Mouse (Mus musculus): ENCODE measurements at regions not wholly inside any gene's neighbourhood (a gene's known extent, or its start where the extent isn't known, plus 50 kb on each side); places are given as distances from the start of the nearest gene placed in this dataset.
A peak's percentile ranks its signal among the peaks of the same experiment; 100 is the strongest.

DNA sequence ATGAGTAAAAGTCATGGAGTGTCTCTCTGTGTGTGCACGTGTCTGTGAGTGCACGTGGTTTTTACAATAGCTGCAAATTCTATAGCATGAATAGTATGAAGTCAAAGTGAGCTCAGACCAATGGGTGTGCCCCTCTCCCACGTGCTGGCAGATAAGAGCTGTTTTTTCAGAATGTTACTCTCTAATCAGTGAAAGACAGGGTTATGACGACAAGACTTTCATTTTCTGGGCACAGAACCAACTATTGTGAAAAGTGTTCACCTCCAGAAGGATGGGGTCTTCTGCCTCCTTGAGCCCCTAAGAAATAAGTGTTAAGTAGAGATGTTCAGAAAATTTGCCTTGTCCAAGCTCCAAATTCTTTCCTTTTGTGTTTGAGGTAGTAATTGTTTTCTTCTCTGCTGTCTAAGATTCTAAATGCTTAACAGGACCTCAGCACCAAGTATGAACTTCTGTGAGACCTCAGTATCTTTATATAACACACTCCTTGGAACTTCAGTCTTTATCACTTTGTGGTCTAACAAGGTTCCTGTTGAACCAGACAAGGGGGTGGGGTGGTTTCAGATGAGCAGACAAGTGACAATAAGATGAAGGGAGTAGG lies 182.8 kb upstream of the P2ry1 start:
- Histone ChIP-seq H3K27me3 (ENCODE audit: control insufficient read depth, insufficient read depth, low read length) (no peaks in the 10 kb centered on the region), H3K36me3 (ENCODE audit: control insufficient read depth, insufficient read depth, low read length) (no peaks in the 10 kb centered on the region), H3K27ac (ENCODE audit: low read depth, low read length) (0 out of 2 replicates have a peak overlapping the region, but pooled peaks have one; percentile 18), H3K4me2 (ENCODE audit: low read depth, low read length, severe bottlenecking) (no peak overlapping the region), H3K9ac (ENCODE audit: low read length) (no peak overlapping the region), H3K9me3 (ENCODE audit: control insufficient read depth, low read length) (no peaks in the 10 kb centered on the region), H3K4me1 (replicated peaks; ENCODE audit: control insufficient read depth, insufficient read depth, low read length) (no peaks in the 10 kb centered on the region), H3K4me3 (ENCODE audit: low read depth, low read length) (no peak overlapping the region)
- WGBS, result 79% methylated on average over 4 of the region's 4 CpGs
- DNase-seq (ENCODE audit: low spot score), result no peak
- ATAC-seq (replicated peaks; ENCODE audit: low FRiP score), result no peak

GRCm38 (mm10) chr3:60821463-60821862 lies 181.1 kb upstream of the P2ry1 start:
- ATAC-seq (replicated peaks; ENCODE audit: low FRiP score), result no peak
- Histone ChIP-seq H3K27me3 (ENCODE audit: control insufficient read depth, insufficient read depth, low read length) (no peaks in the 10 kb centered on the region), H3K9ac (ENCODE audit: low read length) (no peak overlapping the region), H3K36me3 (ENCODE audit: control insufficient read depth, insufficient read depth, low read length) (no peaks in the 10 kb centered on the region), H3K9me3 (ENCODE audit: control insufficient read depth, low read length) (no peaks in the 10 kb centered on the region), H3K4me3 (ENCODE audit: low read depth, low read length) (no peak overlapping the region), H3K27ac (ENCODE audit: low read depth, low read length) (no peak overlapping the region), H3K4me1 (replicated peaks; ENCODE audit: control insufficient read depth, insufficient read depth, low read length) (no peaks in the 10 kb centered on the region), H3K4me2 (ENCODE audit: low read depth, low read length, severe bottlenecking) (no peak overlapping the region)
- no peak for DNase-seq (ENCODE audit: low spot score)

DNA sequence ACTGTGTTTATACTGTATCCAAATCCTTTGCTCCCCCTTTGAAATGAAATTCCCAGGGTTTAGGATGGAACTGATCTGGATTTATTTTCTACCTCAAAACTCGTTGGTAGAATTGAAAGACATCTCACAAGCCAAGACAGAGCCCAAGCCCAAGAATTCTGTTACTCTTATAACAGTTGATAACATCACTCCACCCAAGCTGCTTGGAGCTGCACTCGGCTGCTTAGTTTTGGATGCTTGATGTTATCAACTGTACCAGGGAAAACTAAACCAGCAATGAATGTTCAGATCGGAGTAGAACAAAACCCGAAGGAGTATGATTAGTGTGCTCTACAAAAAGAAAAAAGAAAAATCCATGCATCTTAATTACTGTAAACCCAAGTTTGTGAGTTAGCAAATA lies 175.8 kb upstream of the P2ry1 start:
- H3K9ac ChIP-seq (ENCODE audit: low read length), result no peak overlapping the region
- no peaks in the 10 kb centered on the region for H3K36me3 ChIP-seq (ENCODE audit: control insufficient read depth, insufficient read depth, low read length)
- no peaks in the 10 kb centered on the region for H3K27me3 ChIP-seq (ENCODE audit: control insufficient read depth, insufficient read depth, low read length)
- no peak overlapping the region for H3K27ac ChIP-seq (ENCODE audit: low read depth, low read length)
- H3K4me3 ChIP-seq (ENCODE audit: low read depth, low read length), result no peak overlapping the region
- H3K4me2 ChIP-seq (ENCODE audit: low read depth, low read length, severe bottlenecking), result no peak overlapping the region
- DNase-seq (ENCODE audit: low spot score) (no peak), ATAC-seq (replicated peaks; ENCODE audit: low FRiP score) (no peak)
- 87% methylated on average over 4 of the region's 4 CpGs for WGBS
- no peaks in the 10 kb centered on the region for H3K9me3 ChIP-seq (ENCODE audit: control insufficient read depth, low read length)
- H3K4me1 ChIP-seq (replicated peaks; ENCODE audit: control insufficient read depth, insufficient read depth, low read length), result no peaks in the 10 kb centered on the region

GRCm38 (mm10) chr3:60832385-60832784 lies 170.2 kb upstream of the P2ry1 start:
- ATAC-seq (replicated peaks; ENCODE audit: low FRiP score), result no peak
- 87% methylated on average over 4 of the region's 4 CpGs for WGBS

GRCm38 (mm10) chr3:60841895-60842294 lies 160.7 kb upstream of the P2ry1 start:
- Histone ChIP-seq H3K4me1 (replicated peaks; ENCODE audit: control insufficient read depth, insufficient read depth, low read length) (no peaks in the 10 kb centered on the region), H3K9me3 (ENCODE audit: control insufficient read depth, low read length) (no peaks in the 10 kb centered on the region), H3K27me3 (ENCODE audit: control insufficient read depth, insufficient read depth, low read length) (no peaks in the 10 kb centered on the region), H3K4me2 (ENCODE audit: low read depth, low read length, severe bottlenecking) (no peak overlapping the region), H3K27ac (ENCODE audit: low read depth, low read length) (no peak overlapping the region), H3K4me3 (ENCODE audit: low read depth, low read length) (no peak overlapping the region), H3K9ac (ENCODE audit: low read length) (no peak overlapping the region), H3K36me3 (ENCODE audit: control insufficient read depth, insufficient read depth, low read length) (no peaks in the 10 kb centered on the region)
- DNase-seq (ENCODE audit: low spot score) (no peak), ATAC-seq (replicated peaks; ENCODE audit: low FRiP score) (no peak)
- 95% methylated on average over 1 of the region's 1 CpGs for WGBS

More at GRCm38 (mm10) chr3:60832385-60832784, 170.2 kb upstream of the P2ry1 start:
- Histone ChIP-seq H3K4me2 (ENCODE audit: low read depth, low read length, severe bottlenecking) (no peak overlapping the region), H3K27me3 (ENCODE audit: control insufficient read depth, insufficient read depth, low read length) (no peaks in the 10 kb centered on the region), H3K4me3 (ENCODE audit: low read depth, low read length) (no peak overlapping the region), H3K27ac (ENCODE audit: low read depth, low read length) (no peak overlapping the region), H3K9ac (ENCODE audit: low read length) (no peak overlapping the region), H3K9me3 (ENCODE audit: control insufficient read depth, low read length) (no peaks in the 10 kb centered on the region), H3K4me1 (replicated peaks; ENCODE audit: control insufficient read depth, insufficient read depth, low read length) (no peaks in the 10 kb centered on the region), H3K36me3 (ENCODE audit: control insufficient read depth, insufficient read depth, low read length) (no peaks in the 10 kb centered on the region)
- no peak for DNase-seq (ENCODE audit: low spot score)

DNA sequence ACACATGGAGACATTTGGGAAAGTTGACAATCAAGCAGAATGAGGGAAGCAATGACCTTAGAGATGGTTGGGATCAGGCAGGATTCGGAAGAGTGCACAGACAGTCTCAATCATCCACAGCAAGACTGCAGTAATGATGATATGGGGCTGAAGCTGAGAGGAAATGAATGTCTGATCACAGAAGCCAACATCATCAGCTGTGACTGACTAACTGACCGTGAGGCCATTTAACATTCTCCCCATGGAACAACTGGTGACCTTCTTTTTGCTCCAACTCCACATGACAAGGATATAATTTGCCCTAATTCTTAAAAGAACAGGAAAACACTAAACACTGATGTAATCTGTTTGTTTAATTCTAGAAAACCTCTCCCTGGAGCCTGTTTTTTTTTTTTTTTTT lies 157.3 kb upstream of the P2ry1 start:
- H3K4me2 ChIP-seq (ENCODE audit: low read depth, low read length, severe bottlenecking), result no peak overlapping the region
- H3K9ac ChIP-seq (ENCODE audit: low read length), result no peak overlapping the region
- DNase-seq (ENCODE audit: low spot score) (no peak), ATAC-seq (replicated peaks; ENCODE audit: low FRiP score) (no peak)
- H3K36me3 ChIP-seq (ENCODE audit: control insufficient read depth, insufficient read depth, low read length), result no peaks in the 10 kb centered on the region
- no peaks in the 10 kb centered on the region for H3K4me1 ChIP-seq (replicated peaks; ENCODE audit: control insufficient read depth, insufficient read depth, low read length)
- H3K9me3 ChIP-seq (ENCODE audit: control insufficient read depth, low read length), result no peaks in the 10 kb centered on the region
- 88% methylated on average over 2 of the region's 2 CpGs for WGBS
- H3K27me3 ChIP-seq (ENCODE audit: control insufficient read depth, insufficient read depth, low read length), result no peaks in the 10 kb centered on the region
- no peak overlapping the region for H3K4me3 ChIP-seq (ENCODE audit: low read depth, low read length)
- no peak overlapping the region for H3K27ac ChIP-seq (ENCODE audit: low read depth, low read length)

DNA sequence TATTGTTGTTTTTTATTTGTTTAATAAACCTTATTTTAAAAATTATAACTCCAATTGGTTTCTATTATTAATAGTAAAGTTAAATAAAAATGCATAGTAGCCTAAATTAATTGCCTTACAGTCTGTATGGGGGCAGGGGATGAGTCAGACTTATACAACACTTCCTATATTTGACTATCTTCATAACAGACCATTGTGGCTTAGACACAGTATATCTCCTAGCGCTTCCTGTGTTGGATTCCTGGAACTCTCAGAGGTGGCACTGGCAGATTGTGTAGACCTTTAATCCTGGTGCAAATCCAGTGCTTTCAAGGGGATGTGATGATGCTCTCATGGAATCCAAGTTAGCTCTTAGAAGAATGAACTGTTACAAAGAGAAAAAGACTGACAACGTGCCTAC lies 154.2 kb upstream of the P2ry1 start:
- Histone ChIP-seq H3K27ac (ENCODE audit: low read depth, low read length) (no peak overlapping the region), H3K9ac (ENCODE audit: low read length) (no peak overlapping the region), H3K4me2 (ENCODE audit: low read depth, low read length, severe bottlenecking) (no peak overlapping the region), H3K4me1 (replicated peaks; ENCODE audit: control insufficient read depth, insufficient read depth, low read length) (no peaks in the 10 kb centered on the region), H3K4me3 (ENCODE audit: low read depth, low read length) (no peak overlapping the region), H3K9me3 (ENCODE audit: control insufficient read depth, low read length) (no peaks in the 10 kb centered on the region), H3K27me3 (ENCODE audit: control insufficient read depth, insufficient read depth, low read length) (no peaks in the 10 kb centered on the region), H3K36me3 (ENCODE audit: control insufficient read depth, insufficient read depth, low read length) (no peaks in the 10 kb centered on the region)
- WGBS, result 90% methylated on average over 2 of the region's 2 CpGs
- DNase-seq (ENCODE audit: low spot score) (no peak), ATAC-seq (replicated peaks; ENCODE audit: low FRiP score) (no peak)

DNA sequence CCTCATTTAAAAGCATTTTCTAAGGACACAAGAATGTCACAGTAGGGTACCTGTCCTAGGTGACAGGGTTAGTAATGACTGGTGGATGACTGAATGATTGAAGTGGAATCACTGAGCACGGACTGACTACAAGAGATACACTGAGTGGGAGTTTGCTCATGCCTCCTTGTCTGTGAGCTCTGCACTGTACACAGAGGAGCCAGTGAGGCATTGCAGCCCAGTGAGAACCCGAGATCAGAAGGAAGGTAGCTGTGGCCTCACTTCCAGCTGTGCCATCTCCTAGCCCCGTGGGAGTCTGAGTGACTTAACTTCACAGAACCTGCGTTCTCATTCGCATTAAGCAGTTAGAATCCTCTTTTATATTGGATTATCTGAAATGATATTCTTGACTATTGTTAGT lies 148.8 kb upstream of the P2ry1 start:
- 42% methylated on average over 5 of the region's 5 CpGs for WGBS

DNA sequence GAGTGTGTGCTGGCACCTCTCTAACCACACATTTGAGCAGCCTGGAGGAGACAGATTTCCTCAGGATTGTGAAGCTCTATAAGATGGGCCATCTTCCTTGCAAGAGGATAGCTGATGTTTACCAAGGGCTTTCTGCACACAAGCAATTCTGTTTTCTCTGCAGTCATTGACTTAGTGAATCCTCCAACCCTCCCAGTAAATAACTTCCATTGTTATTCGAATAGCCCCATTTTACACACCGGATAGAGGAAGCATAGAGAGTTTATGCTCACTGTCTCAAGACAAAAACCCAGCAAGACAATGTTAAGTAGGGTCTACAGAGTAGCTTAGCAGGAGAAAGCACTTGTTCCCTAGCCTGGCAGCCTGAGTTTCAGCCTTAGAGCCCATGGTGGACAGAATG lies 146.9 kb upstream of the P2ry1 start:
- DNase-seq (ENCODE audit: low spot score) (no peak), ATAC-seq (replicated peaks; ENCODE audit: low FRiP score) (no peak)
- no peak overlapping the region for H3K4me2 ChIP-seq (ENCODE audit: low read depth, low read length, severe bottlenecking)
- no peak overlapping the region for H3K9ac ChIP-seq (ENCODE audit: low read length)
- H3K4me1 ChIP-seq (replicated peaks; ENCODE audit: control insufficient read depth, insufficient read depth, low read length), result no peaks in the 10 kb centered on the region
- 54% methylated on average over 2 of the region's 2 CpGs for WGBS
- H3K4me3 ChIP-seq (ENCODE audit: low read depth, low read length), result no peak overlapping the region
- no peaks in the 10 kb centered on the region for H3K27me3 ChIP-seq (ENCODE audit: control insufficient read depth, insufficient read depth, low read length)
- H3K27ac ChIP-seq (ENCODE audit: low read depth, low read length), result no peak overlapping the region
- H3K36me3 ChIP-seq (ENCODE audit: control insufficient read depth, insufficient read depth, low read length), result no peaks in the 10 kb centered on the region
- no peaks in the 10 kb centered on the region for H3K9me3 ChIP-seq (ENCODE audit: control insufficient read depth, low read length)

More for the DNA sequence above, 148.8 kb upstream of the P2ry1 start:
- ATAC-seq (replicated peaks; ENCODE audit: low FRiP score) (no peak), DNase-seq (ENCODE audit: low spot score) (no peak)
- no peak overlapping the region for H3K4me3 ChIP-seq (ENCODE audit: low read depth, low read length)
- H3K9ac ChIP-seq (ENCODE audit: low read length), result no peak overlapping the region
- no peaks in the 10 kb centered on the region for H3K36me3 ChIP-seq (ENCODE audit: control insufficient read depth, insufficient read depth, low read length)
- H3K27me3 ChIP-seq (ENCODE audit: control insufficient read depth, insufficient read depth, low read length), result no peaks in the 10 kb centered on the region
- H3K4me2 ChIP-seq (ENCODE audit: low read depth, low read length, severe bottlenecking), result no peak overlapping the region
- no peak overlapping the region for H3K27ac ChIP-seq (ENCODE audit: low read depth, low read length)
- no peaks in the 10 kb centered on the region for H3K9me3 ChIP-seq (ENCODE audit: control insufficient read depth, low read length)
- H3K4me1 ChIP-seq (replicated peaks; ENCODE audit: control insufficient read depth, insufficient read depth, low read length), result no peaks in the 10 kb centered on the region

All from forebrain, embryonic 11.5 days (tissue).